Mouse (Mus musculus) kidney, postnatal 25 days (tissue): ENCODE results near the gene Eif4ebp2.

ENCODE experiments used
- DNase-seq, 2 experiments: peaks; one replicate each; pipeline ENCODE4 v3.0.0; 2021; ENCODE audit warnings: mixed read lengths in 2 of 2

Eif4ebp2 gene

GRCm38 (mm10) chr10:61381823-61382222 is 70.6 kb downstream of the Eif4ebp2 start:
- DNase-seq: peak; percentile 26 to 62

- DNase-seq: peak; percentile 66 to 84
These were observed 72.3 kb downstream of the Eif4ebp2 start for GRCm38 (mm10) chr10:61380186-61380585.

GRCm38 (mm10) chr10:61379340-61380040 is 73.0 kb downstream of the Eif4ebp2 start:
- no peak for DNase-seq

GRCm38 (mm10) chr10:61378698-61379097 is 73.8 kb downstream of the Eif4ebp2 start:
- no peak for DNase-seq
